Mouse (Mus musculus): Measurements from ENCODE around the gene Phpt1. TPM values are rescaled to one million over a fixed set of nuclear protein-coding genes. Genes with fewer than 3 reads are reported as not detected.

The Phpt1 gene
- total and polyA plus RNA-seq, 3 experiments: 34.7 to 73.7 TPM; not detected in 1

- TF ChIP-seq NELFE (IDR thresholded peaks at IDR 0.05; ENCODE audit: low read depth, low read length) (peak; percentile 57; the same call in 1 of the 2 replicates), MAX (IDR thresholded peaks at IDR 0.05; ENCODE audit: low read length) (no peak), MXI1 (IDR thresholded peaks at IDR 0.05; ENCODE audit: low read depth, low read length) (peak; percentile 47; the same call in 1 of the 2 replicates), ETS1 (IDR thresholded peaks at IDR 0.05; ENCODE audit: low read depth, low read length) (no peak)
These were observed 46.5 kb upstream of the Phpt1 start, which contains the start of gene Tmem141 (continued) for GRCm38 (mm10) chr2:25621229-25622200.

DNA sequence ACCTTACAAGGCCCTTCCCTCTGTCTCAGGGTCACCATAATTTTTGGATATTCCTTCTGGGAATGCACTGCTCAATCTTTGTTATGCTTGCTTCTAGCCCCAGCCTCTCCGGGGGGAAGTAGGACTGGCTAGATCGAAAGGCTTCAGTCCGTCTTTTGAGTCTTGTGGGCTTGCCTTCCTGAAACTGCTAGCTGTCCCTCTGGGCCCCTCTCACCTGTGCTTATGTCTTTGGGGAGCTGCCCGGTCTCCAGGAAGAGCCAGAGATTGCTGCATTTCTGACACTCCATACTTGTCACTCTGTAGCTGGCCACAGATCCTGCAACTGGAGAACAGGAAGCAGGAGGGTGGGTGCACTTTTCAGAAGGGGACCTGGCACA is 45.8 kb upstream of the Phpt1 start:
- Histone ChIP-seq H3K9me3 (replicated peaks; ENCODE audit: insufficient read depth, low read length) (no peaks in the 10 kb centered on the region), H3K27ac (ENCODE audit: control insufficient read depth, low read depth, low read length) (no peak overlapping the region), H3K36me3 (ENCODE audit: control insufficient read depth in 1 of 2, insufficient read depth in 2 of 2, low read length in 2 of 2) (peaks cover 0 to 5% of the 10 kb centered on the region in 2 experiments; a peak in 2 of 4 replicates), H3K4me1 (ENCODE audit: control insufficient read depth in 1 of 2, insufficient read depth in 2 of 2, low read length in 2 of 2) (peaks cover 0 to 22% of the 10 kb centered on the region in 2 experiments; a peak in 3 of 4 replicates), H3K27me3 (ENCODE audit: control insufficient read depth in 1 of 2, insufficient read depth in 2 of 2, low read length in 2 of 2) (no peaks in the 10 kb centered on the region), H3K9ac (ENCODE audit: control insufficient read depth, low read depth, low read length, poor library complexity, severe bottlenecking) (no peak overlapping the region), H3K4me3 (ENCODE audit: control insufficient read depth in 1 of 2, insufficient read depth in 1 of 2, low read depth in 2 of 2, low read length in 2 of 2) (peak overlapping the region in 1 of 2 experiments; percentile 84; a peak in 1 of 4 replicates), H3K79me2 (ENCODE audit: control insufficient read depth, insufficient read depth, low read length, poor library complexity) (no peaks in the 10 kb centered on the region)
- TF ChIP-seq HCFC1 (IDR thresholded peaks at IDR 0.05; ENCODE audit: low read depth, low read length) (no peak), MAZ (IDR thresholded peaks at IDR 0.05; ENCODE audit: low read depth, low read length) (0 out of 2 replicates have a peak, but pooled peaks have one; percentile 8)
- no peak for DNase-seq (ENCODE audit: low read depth, low spot score)

DNA sequence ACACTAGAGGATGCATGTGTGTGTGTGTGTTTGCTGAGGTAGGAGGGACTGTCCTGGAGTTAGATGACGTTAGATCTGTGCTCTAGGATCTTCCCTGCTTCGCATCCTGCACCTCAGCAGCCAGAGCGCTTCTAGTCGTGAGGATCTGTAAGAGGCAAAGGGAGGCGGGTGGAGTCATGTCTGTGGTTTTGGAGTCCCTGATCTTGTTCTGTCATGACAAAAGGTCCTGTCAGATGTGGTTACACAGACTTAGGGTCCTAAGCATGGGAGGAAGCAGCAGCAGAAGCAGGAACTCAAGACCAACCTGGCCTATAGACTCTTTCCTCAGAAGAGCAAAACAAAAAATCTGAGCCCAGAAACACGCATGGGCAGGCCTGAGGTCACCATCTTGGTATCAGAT is 45.4 kb upstream of the Phpt1 start:
- no peaks in the 10 kb centered on the region for H3K27me3 ChIP-seq (ENCODE audit: control insufficient read depth in 1 of 2, insufficient read depth in 2 of 2, low read length in 2 of 2)
- no peak overlapping the region for H3K4me3 ChIP-seq (ENCODE audit: control insufficient read depth in 1 of 2, insufficient read depth in 1 of 2, low read depth in 2 of 2, low read length in 2 of 2)
- H3K36me3 ChIP-seq (ENCODE audit: control insufficient read depth in 1 of 2, insufficient read depth in 2 of 2, low read length in 2 of 2): peaks cover 0 to 5% of the 10 kb centered on the region in 2 experiments; a peak in 2 of 4 replicates
- peaks cover 0 to 22% of the 10 kb centered on the region in 2 experiments; a peak in 3 of 4 replicates for H3K4me1 ChIP-seq (ENCODE audit: control insufficient read depth in 1 of 2, insufficient read depth in 2 of 2, low read length in 2 of 2)
- no peak overlapping the region for H3K9ac ChIP-seq (ENCODE audit: control insufficient read depth, low read depth, low read length, poor library complexity, severe bottlenecking)
- peak; percentile 69 for DNase-seq (ENCODE audit: low read depth, low spot score)
- TF ChIP-seq ZMIZ1 (IDR thresholded peaks at IDR 0.05; ENCODE audit: low read depth, low read length): no peak
- TF ChIP-seq POLR2AphosphoS2 (IDR thresholded peaks at IDR 0.05; ENCODE audit: low read length): no peak
- no peak for TF ChIP-seq NRF1 (IDR thresholded peaks at IDR 0.05; ENCODE audit: insufficient read depth, low read depth, low read length, poor library complexity, severe bottlenecking)
- TF ChIP-seq MAZ (IDR thresholded peaks at IDR 0.05; ENCODE audit: low read depth, low read length): no peak
- TF ChIP-seq EP300 (IDR thresholded peaks at IDR 0.05; ENCODE audit: low read depth in 1 of 2, low read length in 2 of 2): no peak
- no peak for TF ChIP-seq MYB (IDR thresholded peaks at IDR 0.05; ENCODE audit: low read depth, low read length)
- TF ChIP-seq JUND (IDR thresholded peaks at IDR 0.05; ENCODE audit: low read depth, low read length): no peak
- no peak for TF ChIP-seq ELF1 (IDR thresholded peaks at IDR 0.05; ENCODE audit: low read depth, low read length)
- TF ChIP-seq ZKSCAN1 (IDR thresholded peaks at IDR 0.05; ENCODE audit: low read depth, low read length): no peak
- no peak for TF ChIP-seq ZNF384 (IDR thresholded peaks at IDR 0.05; ENCODE audit: low read depth, low read length)
- TF ChIP-seq TCF12 (IDR thresholded peaks at IDR 0.05; ENCODE audit: low read depth, low read length): no peak
- H3K27ac ChIP-seq (ENCODE audit: control insufficient read depth, low read depth, low read length): no peak overlapping the region
- no peaks in the 10 kb centered on the region for H3K9me3 ChIP-seq (replicated peaks; ENCODE audit: insufficient read depth, low read length)
- H3K79me2 ChIP-seq (ENCODE audit: control insufficient read depth, insufficient read depth, low read length, poor library complexity): no peaks in the 10 kb centered on the region
